Mouse (Mus musculus) myocyte (in vitro differentiated cells): ENCODE measurements around the gene Atg2a.

ENCODE experiments used
- CEBPB ChIP-seq: IDR thresholded peaks from 2 replicates; pipeline ENCODE4 v1.6.1; 2011; ENCODE audit warnings: mild to moderate bottlenecking, moderate library complexity; ENCODE audit not compliant: poor library complexity, insufficient read depth, severe bottlenecking
- E2F4 ChIP-seq: IDR thresholded peaks from one replicate; pipeline ENCODE4 v1.6.1; 2011; ENCODE audit warnings: mild to moderate bottlenecking, control low read depth, moderate library complexity; ENCODE audit not compliant: insufficient read depth
- MAX ChIP-seq: IDR thresholded peaks from one replicate; pipeline ENCODE4 v1.6.1; 2011; ENCODE audit warnings: low read depth, mild to moderate bottlenecking, control low read depth
- MYOD1 ChIP-seq, 3 experiments: IDR thresholded peaks; one replicate each; pipeline ENCODE4 v1.6.1; 2011; ENCODE audit warnings: control low read depth in 2 of 3, low read depth in 2 of 3, mild to moderate bottlenecking in 2 of 3, moderate library complexity in 1 of 3; ENCODE audit not compliant: insufficient read length in 2 of 3, control insufficient read depth in 1 of 3
- MYOG ChIP-seq, 3 experiments: IDR thresholded peaks; one replicate each; pipeline ENCODE4 v1.6.1; 2011; ENCODE audit warnings: control low read depth in 2 of 3, low read depth in 2 of 3, mild to moderate bottlenecking in 2 of 3; ENCODE audit not compliant: insufficient read length in 2 of 3, control insufficient read depth in 1 of 3, insufficient read depth in 1 of 3
- POLR2A ChIP-seq: IDR thresholded peaks from one replicate; pipeline ENCODE4 v1.6.1; 2011; ENCODE audit warnings: low read depth, mild to moderate bottlenecking, control low read depth, moderate library complexity; ENCODE audit not compliant: insufficient read length
- POLR2AphosphoS2 ChIP-seq: IDR thresholded peaks from one replicate; pipeline ENCODE4 v1.6.1; 2011; ENCODE audit warnings: low read depth, control low read depth; ENCODE audit not compliant: insufficient read length
- REST ChIP-seq: IDR thresholded peaks from one replicate; pipeline ENCODE4 v1.6.1; 2011; ENCODE audit warnings: mild to moderate bottlenecking, control low read depth, moderate library complexity; ENCODE audit not compliant: insufficient read depth, insufficient read length
- SRF ChIP-seq: IDR thresholded peaks from one replicate; pipeline ENCODE4 v1.6.1; 2011; ENCODE audit warnings: low read depth; ENCODE audit not compliant: control insufficient read depth, insufficient read length
- TCF12 ChIP-seq: IDR thresholded peaks from one replicate; pipeline ENCODE4 v1.6.1; 2011; ENCODE audit warnings: mild to moderate bottlenecking, control low read depth; ENCODE audit not compliant: poor library complexity, insufficient read depth, severe bottlenecking
- TCF3 ChIP-seq: IDR thresholded peaks from one replicate; pipeline ENCODE4 v1.6.1; 2011; ENCODE audit warnings: low read depth, control low read depth; ENCODE audit not compliant: insufficient read length
- USF1 ChIP-seq: IDR thresholded peaks from one replicate; pipeline ENCODE4 v1.6.1; 2011; ENCODE audit warnings: low read depth, mild to moderate bottlenecking, control low read depth, moderate library complexity

GRCm38 (mm10) chr19:6272738-6273137, 31.3 kb downstream of the Atg2a start:
- TF ChIP-seq POLR2A (no peak), CEBPB (no peak), E2F4 (no peak), POLR2AphosphoS2 (no peak), MYOG (IDR thresholded peaks at IDR 0.05; ENCODE audit: control insufficient read depth in 1 of 3, insufficient read depth in 1 of 3, insufficient read length in 2 of 3, low read depth in 2 of 3) (no peak), TCF12 (no peak), MYOD1 (IDR thresholded peaks at IDR 0.05; ENCODE audit: control insufficient read depth in 1 of 3, insufficient read length in 2 of 3, low read depth in 2 of 3) (no peak), MAX (no peak), USF1 (no peak), TCF3 (no peak), SRF (no peak), REST (no peak)
